Mouse (Mus musculus) G1E-ER4 (cell line): ENCODE data around the gene Orai1. TPM values are rescaled to one million over a fixed set of nuclear protein-coding genes. Genes with fewer than 3 reads are reported as not detected.
A peak's percentile ranks its signal among the peaks of the same experiment; 100 is the strongest.

Source experiments
- GATA1 ChIP-seq: IDR thresholded peaks from one replicate; pipeline ENCODE4 v1.8.0; 2012; ENCODE audit warnings: low read length, inconsistent platforms
- polyA plus RNA-seq: library from polyadenylated mRNA; stranded (reverse); fragments of >175 nt; gene quantifications from 2 replicates; pipeline ENCODE4 v1.2.3, GENCODE M21; 2012

Orai1 gene
- 12.9 and 17.5 TPM in 2 replicates for polyA plus RNA-seq

DNA sequence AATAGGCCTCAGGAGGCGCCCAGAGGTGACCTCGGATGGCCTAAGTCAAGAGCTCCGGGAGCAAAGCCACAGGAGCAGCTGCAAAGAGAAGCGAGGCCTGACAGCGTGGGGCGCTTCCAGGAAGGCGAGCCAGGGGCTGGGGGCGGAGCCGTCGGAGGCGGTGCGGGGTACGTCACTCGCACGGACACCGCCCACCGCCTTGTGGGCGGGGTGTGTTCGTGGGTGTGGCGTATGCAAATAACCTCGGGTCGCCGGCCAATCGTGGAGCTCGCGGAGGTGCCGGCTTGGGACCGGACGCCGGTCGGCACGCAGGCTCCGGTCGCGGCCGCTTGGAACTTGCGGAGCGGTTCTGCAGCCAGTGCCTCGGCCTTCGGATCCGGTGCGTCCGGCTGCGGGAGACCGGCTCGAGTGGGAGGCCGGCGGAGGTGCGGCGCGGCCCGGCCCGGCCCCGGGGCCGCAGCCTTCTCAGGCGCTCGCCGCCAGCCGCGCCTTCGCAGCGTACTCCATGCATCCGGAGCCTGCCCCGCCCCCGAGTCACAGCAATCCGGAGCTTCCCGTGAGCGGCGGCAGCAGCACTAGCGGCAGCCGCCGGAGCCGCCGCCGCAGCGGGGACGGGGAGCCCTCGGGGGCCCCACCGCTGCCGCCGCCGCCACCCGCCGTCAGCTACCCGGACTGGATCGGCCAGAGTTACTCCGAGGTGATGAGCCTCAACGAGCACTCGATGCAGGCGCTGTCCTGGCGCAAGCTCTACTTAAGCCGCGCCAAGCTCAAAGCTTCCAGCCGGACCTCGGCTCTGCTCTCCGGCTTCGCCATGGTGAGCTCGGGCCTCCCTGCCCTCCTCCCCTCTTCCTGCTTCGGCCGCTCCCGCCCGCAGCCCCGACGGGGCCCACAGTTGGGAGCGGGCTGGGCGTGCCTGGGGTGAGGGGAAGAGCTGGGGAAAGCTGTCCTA, at the start of gene Orai1:
TSS of gene Orai1 (plus strand) at position 322 of the 949 bp plus-strand sequence.
- TF ChIP-seq GATA1: no peak

DNA sequence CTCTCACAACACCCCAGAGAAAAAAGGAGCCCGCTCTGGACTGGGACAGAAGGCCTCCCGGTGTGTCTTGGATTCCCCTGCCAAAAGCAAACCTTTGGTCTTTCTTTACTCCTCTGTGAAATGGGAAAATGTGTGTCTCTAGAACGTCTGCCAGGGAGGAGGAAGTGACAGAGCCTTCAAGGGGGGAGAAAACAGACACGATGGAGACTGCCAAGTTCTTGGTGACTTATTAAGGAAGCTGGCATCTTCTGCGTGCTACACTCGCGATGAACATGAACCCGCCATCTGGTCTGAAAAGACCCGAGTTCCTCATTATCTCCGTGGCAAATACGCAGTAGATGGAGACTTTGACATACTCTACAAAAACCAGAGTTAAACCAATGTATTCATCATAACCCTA, 49.4 kb upstream of the Orai1 start:
- TF ChIP-seq GATA1: no peak

DNA sequence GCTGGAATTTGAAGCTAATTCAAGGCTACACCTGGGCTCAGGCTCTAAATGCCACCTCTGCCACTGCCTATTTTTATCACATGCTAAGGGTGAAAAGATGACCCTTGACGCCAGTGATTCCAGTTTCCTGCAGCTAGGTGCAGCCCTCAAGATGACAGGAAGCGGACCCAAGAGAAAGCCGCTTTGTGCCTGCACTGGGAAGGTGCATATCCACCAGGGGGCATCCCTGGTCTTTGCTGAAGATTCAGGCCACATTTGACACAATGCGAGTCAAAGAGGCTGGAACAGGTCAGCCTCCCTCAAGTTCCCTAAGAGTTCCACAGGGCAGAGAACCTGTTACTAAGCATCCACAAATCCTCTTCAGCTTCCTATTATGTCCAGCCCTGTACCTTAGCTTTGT, 46.6 kb upstream of the Orai1 start:
- TF ChIP-seq GATA1: no peak

DNA sequence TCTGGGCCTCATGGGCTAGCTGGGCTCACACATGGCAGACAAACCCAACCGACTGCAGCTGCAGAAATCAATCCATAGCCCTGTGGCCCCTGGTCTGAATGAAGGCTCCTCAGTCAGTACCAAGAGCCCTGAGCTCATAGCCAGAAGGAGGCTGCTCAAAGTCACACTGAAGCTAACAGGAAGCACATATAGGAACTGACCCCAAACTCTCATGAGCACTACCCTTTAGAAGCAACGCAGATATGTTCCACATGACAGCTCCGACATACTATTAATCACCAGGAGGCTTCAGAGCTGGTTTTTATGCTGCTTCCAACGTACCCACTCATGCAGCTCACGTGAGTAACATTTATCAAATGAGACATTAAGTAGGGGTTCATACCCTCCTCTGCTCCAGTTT, 44.8 kb upstream of the Orai1 start:
- TF ChIP-seq GATA1: no peak

DNA sequence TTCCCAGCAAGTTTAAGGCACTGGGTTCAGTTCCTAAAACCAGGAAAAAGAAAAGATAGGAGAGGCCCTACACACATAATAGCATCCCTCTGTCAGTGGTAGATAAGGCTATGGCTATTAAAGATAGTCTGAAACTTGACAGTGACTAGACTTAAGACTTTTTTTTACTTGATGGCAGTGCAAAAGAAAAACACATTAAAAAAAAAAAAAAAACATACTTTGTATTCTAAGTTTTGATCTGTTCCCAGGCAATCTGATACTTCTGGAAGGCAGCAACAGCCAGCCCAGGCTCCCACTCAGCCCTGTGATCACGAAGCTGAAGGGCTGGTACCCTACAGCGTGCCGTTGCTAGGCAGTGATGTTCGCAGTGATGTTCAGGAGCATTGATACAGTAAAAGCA, 43.4 kb upstream of the Orai1 start:
- TF ChIP-seq GATA1: peak; percentile 22

DNA sequence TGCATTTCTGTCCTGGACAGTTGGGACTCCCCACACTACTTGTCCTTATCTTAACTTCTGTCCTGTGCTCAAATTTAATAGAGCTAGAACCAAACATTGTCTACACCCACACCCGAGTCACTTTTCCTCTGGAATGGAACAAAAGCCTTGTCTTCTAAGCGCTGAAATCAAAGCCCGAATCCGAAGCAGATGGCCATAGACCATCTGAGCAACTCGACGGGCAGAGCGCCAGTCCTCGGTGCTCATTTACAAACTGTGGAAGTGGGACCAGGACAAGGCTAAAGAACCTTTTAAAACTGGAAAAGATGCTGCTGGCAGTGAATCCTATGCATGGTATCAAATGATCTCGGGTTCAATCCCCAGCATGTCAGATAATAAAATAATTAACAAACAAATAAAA, 42.8 kb upstream of the Orai1 start:
- no peak for TF ChIP-seq GATA1

DNA sequence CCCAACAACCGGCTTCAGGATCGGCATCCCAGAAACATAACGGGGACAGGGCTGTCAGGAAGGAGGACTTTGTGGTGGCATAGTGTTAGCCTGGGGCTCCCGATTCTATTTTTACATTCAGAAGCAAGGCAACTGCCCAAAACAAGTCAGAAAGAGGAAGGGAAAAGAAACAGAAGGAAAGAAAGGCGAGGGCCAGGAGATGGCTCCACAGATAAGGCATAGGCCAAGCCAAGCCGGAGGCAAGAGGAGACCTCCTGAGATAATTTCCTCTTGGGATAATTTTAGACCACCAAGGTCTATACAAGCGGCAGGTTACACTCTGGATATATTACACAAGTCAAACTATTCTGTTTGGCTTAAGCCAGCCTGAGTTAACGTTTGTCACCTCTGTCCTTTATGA, 35.9 kb upstream of the Orai1 start:
- no peak for TF ChIP-seq GATA1

DNA sequence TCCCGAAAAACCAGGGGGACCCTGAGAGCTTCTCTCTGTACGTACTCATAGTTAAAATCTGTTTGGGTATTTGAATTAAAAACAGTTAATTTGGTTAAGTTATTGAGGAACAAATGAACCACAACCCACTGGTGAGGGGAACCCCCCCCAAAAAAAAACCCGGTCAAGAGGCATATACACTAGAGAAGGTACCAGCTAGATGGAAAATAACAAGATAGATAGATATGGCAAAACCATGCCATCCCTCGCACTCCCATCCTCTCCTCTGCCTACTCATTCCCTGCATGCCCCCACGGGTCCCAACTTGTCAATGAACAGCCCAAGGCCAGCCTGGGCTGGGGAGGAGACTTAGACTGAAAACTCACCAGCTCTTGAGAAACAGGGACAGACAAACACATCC, 30.4 kb upstream of the Orai1 start:
- no peak for TF ChIP-seq GATA1

DNA sequence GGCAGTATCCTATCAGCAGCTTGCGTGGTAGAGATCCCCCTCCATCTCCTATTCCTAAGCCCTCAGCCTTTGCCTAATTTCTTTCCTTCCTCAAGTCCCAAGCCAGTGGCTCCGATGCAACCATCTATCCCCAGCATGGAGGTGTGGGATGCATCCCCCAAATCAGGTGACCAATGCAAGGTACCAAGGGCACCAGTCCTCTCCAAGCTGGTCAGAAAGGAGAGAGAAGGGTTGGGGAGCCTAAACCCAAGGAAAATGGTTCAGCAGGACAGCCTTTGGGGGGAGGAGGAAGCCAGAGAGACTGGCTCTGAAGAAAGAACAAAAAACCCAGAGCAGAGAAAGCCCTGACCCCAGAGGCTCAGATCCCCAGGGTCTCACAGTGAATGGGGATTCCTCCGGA, 29.6 kb upstream of the Orai1 start:
- TF ChIP-seq GATA1: no peak

DNA sequence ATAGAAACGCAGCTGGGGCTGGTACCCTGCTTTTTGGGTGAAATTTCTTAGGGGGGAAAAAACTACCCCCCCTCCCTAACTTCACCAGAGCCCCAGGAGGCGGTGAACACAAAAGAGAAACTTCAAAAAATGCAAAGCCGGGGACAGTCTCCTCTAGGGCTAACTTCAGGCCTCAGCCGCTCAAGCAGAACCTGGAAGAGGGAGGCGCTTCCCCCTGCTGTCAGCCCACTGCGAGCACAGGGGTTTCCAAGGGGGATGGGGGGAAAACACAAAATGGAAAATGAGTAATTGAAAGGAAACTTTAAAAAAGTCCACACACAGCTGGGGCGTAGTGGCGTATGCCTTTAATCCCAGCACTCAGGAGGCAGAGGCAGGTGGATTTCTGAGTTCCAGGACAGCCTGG, 28.8 kb upstream of the Orai1 start:
- TF ChIP-seq GATA1: no peak

DNA sequence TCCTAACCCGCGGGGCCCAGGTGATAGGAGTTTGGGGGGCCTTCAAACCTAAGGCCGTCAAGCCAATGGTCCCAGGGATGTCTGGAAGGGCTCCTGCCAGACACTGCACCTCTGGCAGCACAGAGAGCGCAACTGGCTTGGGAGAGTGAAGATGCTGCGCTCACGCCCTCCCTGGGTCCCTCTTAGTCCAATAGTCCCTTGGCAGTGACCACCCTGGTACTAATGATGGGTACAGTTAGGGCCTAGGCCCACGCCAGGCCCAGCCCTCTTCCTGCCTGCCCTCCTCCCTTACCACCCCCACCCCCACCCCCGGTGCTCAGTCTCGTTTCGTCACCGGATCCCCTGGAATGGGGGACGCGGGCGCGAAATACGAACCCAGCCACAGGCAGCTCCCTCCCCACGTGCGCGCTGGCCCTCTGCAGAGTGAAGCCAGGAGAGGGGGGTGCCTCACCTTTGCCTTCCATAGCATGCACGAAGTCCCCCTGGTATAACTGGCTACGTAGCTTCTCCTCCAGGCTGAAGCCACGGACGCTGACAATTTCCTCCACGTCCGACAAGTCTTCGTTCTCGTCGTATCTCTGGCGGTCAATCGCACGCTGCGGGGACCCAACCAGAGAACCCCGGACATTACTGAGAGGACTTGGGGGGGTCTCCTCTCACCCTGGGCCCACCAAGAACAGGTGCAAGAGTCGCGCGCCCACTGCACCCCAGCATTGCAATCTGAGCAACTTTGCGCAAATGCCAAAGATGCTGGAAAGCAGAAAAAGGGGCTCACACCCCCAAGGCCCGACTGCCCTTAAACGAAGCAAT, 27.5 kb upstream of the Orai1 start:
- no peak for TF ChIP-seq GATA1

DNA sequence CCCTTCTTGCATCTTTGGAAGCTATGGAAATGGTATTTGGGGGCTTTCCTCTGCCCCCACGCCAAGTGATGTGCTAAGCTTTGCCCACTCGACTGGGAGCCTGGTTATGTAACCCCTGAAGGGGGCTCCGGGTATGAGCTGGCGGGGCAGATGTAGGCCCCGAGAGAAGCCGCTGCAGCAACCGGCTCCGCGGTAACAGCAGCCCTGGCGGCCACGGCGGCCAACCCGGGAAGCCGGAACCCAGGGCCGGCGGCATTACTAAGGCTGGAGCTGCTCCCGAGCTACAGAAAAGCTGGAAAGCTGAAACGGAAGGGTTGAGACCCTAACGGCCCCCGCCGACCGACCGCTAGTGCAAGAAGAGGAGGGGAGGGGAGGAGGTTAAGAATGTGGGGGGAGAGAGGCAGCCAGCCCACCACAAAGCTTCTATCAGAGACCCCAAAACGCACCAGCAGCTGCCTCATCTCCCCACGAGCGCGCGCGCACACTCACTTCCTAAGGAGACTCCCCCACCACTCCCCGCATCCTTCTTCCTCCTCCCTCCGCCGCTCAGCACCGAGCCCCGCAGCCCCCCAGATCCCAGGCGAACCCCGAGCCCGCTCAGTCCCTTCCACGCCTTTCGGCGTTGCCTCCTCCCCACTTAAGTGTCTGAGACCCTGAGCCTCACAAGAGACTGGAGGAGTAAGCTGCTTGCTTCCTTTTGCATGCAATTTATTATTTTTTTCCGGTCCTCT, 26.7 kb upstream of the Orai1 start:
- no peak for TF ChIP-seq GATA1

DNA sequence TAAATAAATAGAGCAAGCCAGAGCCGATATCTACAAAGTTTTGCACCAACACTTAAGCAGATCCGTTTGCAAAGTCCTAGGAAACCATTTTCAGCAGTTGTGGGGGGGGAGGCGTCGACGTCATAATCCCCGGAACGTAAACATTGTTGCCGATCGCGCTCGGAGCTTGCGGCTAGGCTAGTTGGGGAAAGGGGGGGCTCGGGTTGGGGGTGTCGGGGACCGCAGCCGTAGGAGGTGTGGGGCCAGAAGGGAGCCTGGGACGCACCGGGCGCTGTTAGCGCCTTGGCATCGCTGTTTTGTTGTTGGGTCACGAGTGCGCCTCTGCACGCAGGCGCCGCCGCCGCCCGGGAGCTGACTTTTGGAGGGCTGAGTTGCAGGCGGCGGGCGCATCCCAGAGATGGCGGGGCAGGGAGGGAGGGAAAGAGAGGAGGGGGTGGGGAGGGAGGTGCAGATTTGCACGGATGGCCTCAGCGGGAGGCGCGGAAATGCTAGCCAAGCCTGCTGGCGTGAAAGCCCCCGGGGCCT, 25.8 kb upstream of the Orai1 start:
- no peak for TF ChIP-seq GATA1

DNA sequence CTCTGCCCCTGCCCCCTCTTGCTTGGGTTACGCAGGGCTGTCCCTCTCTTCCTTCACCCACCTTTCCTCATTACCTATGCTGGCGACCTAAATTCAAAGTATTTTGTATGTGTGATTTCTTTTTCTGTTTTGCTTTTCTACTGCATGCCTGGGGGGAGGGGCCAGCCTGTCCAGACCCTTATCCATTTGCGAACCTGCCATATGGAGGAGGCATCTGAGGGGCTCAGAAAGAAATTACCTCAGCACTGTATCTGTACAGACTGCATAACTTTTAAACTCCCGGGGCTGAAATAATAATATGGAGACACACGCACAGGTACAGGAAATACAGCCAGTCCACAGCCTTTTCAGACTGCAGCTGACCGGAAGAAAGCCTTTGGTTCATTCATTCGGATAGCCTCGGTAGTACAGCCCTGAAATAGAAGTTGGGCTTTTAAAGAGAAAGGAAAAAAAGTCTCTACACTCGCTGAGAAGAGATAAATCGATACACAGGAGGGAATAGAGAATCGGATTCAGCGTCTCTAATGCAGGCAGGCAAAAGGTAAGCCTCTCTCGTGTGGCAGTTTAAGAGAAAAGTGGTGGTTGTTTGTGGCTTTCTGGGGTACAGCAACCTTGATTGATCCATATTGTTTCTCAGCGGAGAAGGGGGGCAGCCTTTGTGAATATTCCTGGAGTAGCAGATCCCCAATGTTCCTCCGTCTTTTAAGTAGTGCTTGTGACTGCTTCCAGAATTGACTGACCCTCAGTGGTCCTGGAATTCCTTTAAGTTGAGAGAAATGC, 25.1 kb upstream of the Orai1 start, which contains the start of gene Kdm2b:
TSS of gene Kdm2b (minus strand) at position 273 of the 780 bp plus-strand sequence.
- no peak for TF ChIP-seq GATA1
